8 mouse cellular contexts compared by ENCODE assay signal in the genomic region with DNA sequence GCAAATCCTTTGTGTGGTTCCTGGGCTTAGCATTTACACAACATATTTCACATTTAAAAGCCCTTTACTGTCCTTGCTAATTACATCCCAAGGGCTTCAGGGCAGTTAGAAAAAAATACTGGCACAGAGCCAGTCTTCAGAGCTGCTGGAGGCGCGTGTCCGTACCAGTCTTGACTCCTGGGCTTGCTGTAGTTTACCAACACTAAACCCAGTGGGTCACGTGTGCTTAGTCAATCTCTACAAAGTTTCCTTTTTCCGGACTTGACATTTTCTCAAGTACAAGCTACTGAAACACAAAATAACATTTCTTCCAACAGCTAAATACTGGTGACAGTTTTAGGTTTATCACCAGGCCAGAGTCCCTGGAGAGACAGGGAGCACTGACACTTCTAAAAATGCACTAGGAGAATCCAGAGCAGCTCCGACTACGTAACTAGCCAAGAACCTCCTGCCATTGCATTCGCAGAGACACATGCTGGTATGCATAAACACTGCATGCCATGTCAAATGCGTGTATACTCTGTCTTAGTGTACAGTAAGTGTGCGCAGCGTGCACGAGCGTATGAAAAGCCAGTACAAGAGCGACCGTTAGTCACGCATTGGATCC. TPM values are rescaled to one million over a fixed set of nuclear protein-coding genes. Genes with fewer than 3 reads are reported as not detected.
DNase-seq lines count a peak whose midpoint lies in the region; ATAC-seq lines count a peak whose summit lies in the region.

No protein-coding gene starts in this region.

- peaks cover 2% of the 10 kb centered on the region for H3K27me3 ChIP-seq in megakaryocyte, embryonic 14.5 days (replicated peaks)
- peaks cover 33% of the 10 kb centered on the region for H3K27me3 ChIP-seq in heart, embryonic 10.5 days (ENCODE audit: insufficient read depth, poor library complexity, severe bottlenecking)
- H3K27me3 ChIP-seq in neural tube, embryonic 14.5 days (ENCODE audit: control insufficient read depth, insufficient read depth, low read length), result no peaks in the 10 kb centered on the region

- no peak overlapping the region; the same call in 1 of the 2 replicates for H3K4me2 ChIP-seq in neural tube, embryonic 14.5 days (ENCODE audit: low read depth, low read length)

- peak overlapping the region; percentile 31 for H3K4me3 ChIP-seq in megakaryocyte, embryonic 14.5 days (replicated peaks)
- no peak overlapping the region for H3K4me3 ChIP-seq in heart, embryonic 10.5 days
- H3K4me3 ChIP-seq in neural tube, embryonic 14.5 days (ENCODE audit: low read depth, low read length), result no peak overlapping the region

- intact Hi-C loops in left cerebral cortex, postnatal 10 days (cut with DNase I), result loop anchor here (2.0 to 5.0 kb wide), 4 partner anchors 116 to 463 kb away; a partner anchor contains a TSS

- 67% methylated on average over 16 of the region's 16 CpGs for WGBS in heart, embryonic 10.5 days
- 48% methylated on average over 16 of the region's 16 CpGs for WGBS in neural tube, embryonic 14.5 days

- peaks cover 57% of the 10 kb centered on the region for H3K4me1 ChIP-seq in megakaryocyte, embryonic 14.5 days
- peaks cover 9% of the 10 kb centered on the region; the same call in 1 of the 2 replicates for H3K4me1 ChIP-seq in heart, embryonic 10.5 days
- peaks cover 8% of the 10 kb centered on the region; the same call in 1 of the 2 replicates for H3K4me1 ChIP-seq in neural tube, embryonic 14.5 days (ENCODE audit: control insufficient read depth, insufficient read depth, low read length)

- peak; percentile 63 for DNase-seq in heart, embryonic 10.5 days (ENCODE audit: low spot score)
- peak; percentile 65 for DNase-seq in kidney, postnatal 10 days
- no peak for DNase-seq in thymus, postnatal 14 days
- DNase-seq in left cerebral cortex, postnatal 10 days (ENCODE audit: extremely low spot score in 1 of 2, low spot score in 2 of 2), result no peak
- no peak for DNase-seq in cerebellum, adult 11 months

- ATAC-seq in megakaryocyte, adult 5-6 weeks (ENCODE audit: poor library complexity, severe bottlenecking), result no peak
- ATAC-seq in neural tube, embryonic 14.5 days (ENCODE audit: low read depth), result peak; percentile 80

- no peak overlapping the region for H3K9ac ChIP-seq in neural tube, embryonic 14.5 days (replicated peaks; ENCODE audit: low read depth, low read length)

- peaks cover 4% of the 10 kb centered on the region; the same call in 1 of the 2 replicates for H3K9me3 ChIP-seq in megakaryocyte, embryonic 14.5 days
- no peaks in the 10 kb centered on the region for H3K9me3 ChIP-seq in heart, embryonic 10.5 days
- H3K9me3 ChIP-seq in neural tube, embryonic 14.5 days (ENCODE audit: control insufficient read depth, low read length), result no peaks in the 10 kb centered on the region

- no peak overlapping the region for H3K27ac ChIP-seq in heart, embryonic 10.5 days
- H3K27ac ChIP-seq in neural tube, embryonic 14.5 days (ENCODE audit: low read depth, low read length), result no peak overlapping the region

- H3K36me3 ChIP-seq in megakaryocyte, embryonic 14.5 days (replicated peaks; ENCODE audit: low read length), result no peaks in the 10 kb centered on the region
- H3K36me3 ChIP-seq in heart, embryonic 10.5 days, result no peaks in the 10 kb centered on the region
- no peaks in the 10 kb centered on the region for H3K36me3 ChIP-seq in neural tube, embryonic 14.5 days (ENCODE audit: control insufficient read depth, insufficient read depth, low read length)

RNA-seq across cellular contexts. Expression of a gene that starts 8.4 kb away (rescaled TPM):
- 1.2 and 7.6 TPM in 2 replicates for polyA plus RNA-seq in megakaryocyte, embryonic 14.5 days (2012; ENCODE audit: insufficient read depth, low replicate concordance)
- total RNA-seq in megakaryocyte, adult 5-6 weeks (2015), result 21.2 and 32.9 TPM in 2 replicates
- total RNA-seq in megakaryocyte, adult 5-6 weeks (2017), result 21.3 and 27.6 TPM in 2 replicates
- 30.0 and 37.7 TPM in 2 replicates for polyA plus RNA-seq in heart, embryonic 10.5 days (2016; fragmentation: Nextera tagmentation; extraction: Ambion mirVana)
- polyA plus RNA-seq in neural tube, embryonic 14.5 days (2014; fragmentation: Nextera tagmentation; extraction: Ambion mirVana), result 48.0 and 51.7 TPM in 2 replicates
- 10 to 100 TPM; 40.8 to 41.3 TPM for total RNA-seq in left cerebral cortex, postnatal 10 days (2021)

Comparison
In these comparisons a context has a peak if more than half of its experiments do, and no peak if none do; other contexts are left out.
1. DNase-seq: peak in heart, embryonic 10.5 days (single experiment) and kidney, postnatal 10 days (single experiment); none in thymus, postnatal 14 days (single experiment), left cerebral cortex, postnatal 10 days (0 of 2) and cerebellum, adult 11 months (single experiment).